Mouse (Mus musculus): ENCODE results near the gene Selenow. TPM values are rescaled to one million over a fixed set of nuclear protein-coding genes. Genes with fewer than 3 reads are reported as not detected.
"Not testable (repeated sequence)": the region's sequence is repeated elsewhere in the genome, so short reads cannot be mapped to it uniquely, and the experiment has no call there.

Selenow gene
- total RNA-seq, 2 experiments from 2014 or later: 440 to 541 TPM

DNA sequence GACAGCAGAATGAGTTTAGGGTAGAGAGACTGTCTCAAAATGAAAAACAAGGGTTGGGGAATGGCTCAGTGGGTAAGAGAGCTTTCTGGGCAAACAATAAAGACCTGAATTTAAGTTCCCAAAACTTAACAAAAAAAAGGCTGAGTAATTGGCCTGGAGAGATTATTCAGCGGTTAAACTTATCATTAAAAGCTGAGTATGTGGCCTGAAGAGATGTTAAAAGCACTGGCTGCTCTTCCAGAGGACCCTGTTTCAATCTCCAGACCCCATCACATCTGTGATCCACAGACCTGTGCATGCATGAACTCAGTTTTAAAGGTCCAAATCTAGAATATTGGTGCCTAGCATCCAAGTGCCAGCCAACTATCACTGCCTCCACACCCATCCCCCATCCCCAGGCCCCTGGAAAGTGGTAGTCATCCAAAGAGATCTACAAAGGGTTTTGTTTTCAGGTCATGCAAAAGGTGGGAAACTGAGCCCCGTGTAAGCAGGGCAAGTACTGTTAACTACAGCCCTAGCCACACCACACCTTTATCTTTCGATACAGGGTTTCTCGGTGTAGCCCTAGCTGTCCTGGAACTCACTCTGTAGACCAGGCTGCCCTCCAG lies 25.6 kb upstream of the Selenow start:
- no peak for DNase-seq (ENCODE audit: low spot score in 2 of 2)

DNA sequence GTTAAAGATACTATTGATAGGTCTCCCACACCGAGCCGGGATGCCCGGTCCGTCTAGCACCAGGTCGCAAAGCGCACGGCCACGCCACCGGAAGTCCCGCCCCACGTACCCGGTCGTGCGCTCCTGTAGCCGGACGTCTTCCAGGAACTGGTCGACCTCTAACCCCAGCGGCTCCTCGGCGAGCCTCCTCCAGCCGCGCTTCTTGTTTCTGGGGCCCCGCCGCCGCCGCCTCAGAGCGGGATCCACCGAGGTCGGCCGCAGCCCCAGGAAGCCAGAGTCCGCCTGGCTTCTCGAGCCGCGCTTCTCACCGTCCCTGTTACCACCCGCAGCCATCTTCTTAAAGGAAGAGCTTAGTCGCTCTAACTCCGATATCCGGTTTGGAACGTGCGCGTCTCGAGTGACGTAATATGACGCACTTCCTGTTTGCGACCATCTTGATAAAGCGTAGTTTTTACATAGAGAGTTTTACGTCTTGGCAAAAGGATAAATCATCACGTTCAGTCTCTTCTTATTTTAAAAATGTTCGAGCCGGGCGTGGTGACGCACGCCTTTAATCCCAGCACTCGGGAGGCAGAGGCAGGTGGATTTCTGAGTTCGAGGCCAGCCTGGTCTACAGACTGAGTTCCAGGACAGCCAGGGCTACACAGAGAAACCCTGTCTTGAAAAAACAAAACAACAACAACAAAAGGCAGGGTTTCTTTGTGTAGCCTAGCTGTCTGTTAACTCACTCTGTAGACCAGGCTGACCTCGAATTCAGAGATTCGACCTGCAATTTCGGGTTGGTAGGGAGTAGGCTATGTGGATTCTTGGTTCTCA lies 23.7 kb upstream of the Selenow start, which contains the start of gene Nop53:
Nop53 (minus strand) TSS at position 354 of the 816 bp plus-strand sequence.
- peak; percentile 77 to 90 for DNase-seq (ENCODE audit: low spot score in 2 of 2)

- DNase-seq (ENCODE audit: low spot score in 2 of 2): no peak
Measured at GRCm38 (mm10) chr7:15945211-15945610, 23.0 kb upstream of the Selenow start.

DNA sequence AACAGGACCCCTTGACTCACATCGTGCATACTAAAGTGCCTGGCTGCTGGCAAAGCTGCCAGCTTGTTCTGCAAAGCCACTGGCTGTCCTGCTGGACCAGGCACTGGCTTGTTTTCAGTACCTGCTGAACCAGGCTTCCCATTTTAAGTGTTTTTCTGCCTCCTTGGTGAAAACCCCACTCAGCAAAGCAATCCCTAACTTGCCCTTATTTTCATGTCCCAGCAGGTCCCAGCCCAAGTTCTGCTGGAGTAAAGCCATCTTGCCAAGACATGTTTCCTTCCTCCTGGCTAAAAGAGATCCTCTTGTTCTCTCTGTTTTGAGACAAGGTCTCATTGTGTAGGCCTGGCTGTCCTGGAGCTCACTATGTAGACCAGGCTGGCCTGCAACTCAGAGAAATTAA lies 22.1 kb upstream of the Selenow start:
- DNase-seq (ENCODE audit: low spot score in 2 of 2): no peak

GRCm38 (mm10) chr7:15938621-15939020 lies 16.4 kb upstream of the Selenow start:
- no peak for DNase-seq (ENCODE audit: low spot score in 2 of 2)

DNA sequence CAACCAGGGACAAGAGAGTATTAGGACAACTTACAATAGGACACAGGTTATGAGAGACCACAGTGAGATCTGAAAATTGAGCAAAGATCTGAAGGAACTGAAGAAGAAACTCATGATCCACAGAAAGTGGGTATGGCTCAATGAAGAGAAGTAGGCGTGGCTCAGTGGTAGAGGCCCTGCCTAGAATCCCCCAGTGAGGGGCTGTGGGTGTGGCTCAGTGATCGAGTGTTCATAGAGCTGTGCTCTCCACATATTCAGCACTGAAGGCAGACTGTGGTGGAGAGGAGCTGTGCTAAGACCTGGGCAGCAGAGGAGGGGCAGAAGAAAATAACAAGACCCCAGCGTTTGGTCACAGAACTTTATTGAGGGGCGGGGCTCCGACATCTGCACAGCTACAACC lies 15.3 kb upstream of the Selenow start:
- DNase-seq (ENCODE audit: low spot score in 2 of 2): no peak

DNA sequence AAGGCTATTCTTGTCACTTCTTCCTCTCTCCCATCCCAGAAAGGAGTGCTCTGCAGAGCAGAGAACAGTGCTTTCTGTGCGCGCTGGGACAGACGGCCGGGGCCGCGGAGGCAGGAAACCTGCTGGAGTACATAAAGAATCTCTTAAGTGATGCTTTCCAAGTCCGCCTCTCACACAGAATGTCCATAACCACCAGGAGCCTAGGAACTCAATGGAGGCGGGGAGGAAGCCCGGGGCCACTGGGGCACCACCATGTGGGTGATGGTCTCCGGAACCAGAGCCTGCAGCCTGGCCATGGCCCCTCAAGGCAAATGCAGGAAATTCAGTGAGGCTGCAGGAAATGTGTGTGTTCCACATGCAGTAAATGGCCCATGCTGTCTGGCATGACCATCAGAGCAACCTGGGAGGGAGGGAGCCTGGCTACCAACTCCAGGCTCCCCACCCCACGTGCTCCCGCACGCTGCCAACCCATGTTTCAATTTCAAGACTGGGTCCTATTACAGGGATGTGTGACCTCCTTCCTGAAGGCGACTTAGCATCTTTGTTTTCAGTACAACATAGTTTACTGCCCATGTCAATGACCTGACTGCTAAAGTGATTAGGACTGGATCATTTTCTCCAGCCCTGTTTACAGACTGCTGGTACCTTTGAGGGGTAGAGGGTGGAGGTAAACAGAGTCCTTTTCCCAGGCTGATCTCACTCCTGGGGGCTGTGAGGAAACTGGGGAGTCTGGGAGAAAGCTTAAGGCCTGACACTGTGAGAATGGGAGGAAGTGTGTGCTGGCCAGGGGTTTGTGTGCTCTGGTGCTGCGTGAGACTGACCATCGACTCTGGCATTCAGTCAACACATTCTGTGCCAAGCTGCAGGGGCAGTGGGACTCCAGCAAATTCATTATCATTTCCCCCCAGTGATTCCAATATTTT lies 11.5 kb upstream of the Selenow start:
- DNase-seq (ENCODE audit: low spot score in 2 of 2): no peak

GRCm38 (mm10) chr7:15931635-15932034 lies 9.4 kb upstream of the Selenow start:
- DNase-seq (ENCODE audit: low spot score in 2 of 2): no peak

DNA sequence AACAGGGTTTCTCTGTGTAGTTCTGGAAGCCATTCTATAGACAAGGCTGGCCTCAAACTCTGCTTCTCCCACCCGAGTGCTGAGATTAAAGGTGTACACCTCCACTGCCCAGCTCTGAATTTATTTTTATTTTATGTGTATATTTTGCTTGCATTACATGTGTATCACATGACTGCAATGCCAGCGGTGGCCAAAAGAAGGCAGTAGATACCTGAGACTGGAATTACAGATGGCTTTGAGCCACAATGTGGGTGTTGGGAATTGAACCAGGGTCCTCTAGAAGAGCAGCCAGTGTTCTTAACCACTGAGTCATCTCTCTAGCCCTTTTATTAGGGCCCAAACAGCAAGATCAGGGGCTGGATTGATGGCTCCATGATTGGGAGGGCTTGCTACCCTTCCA lies 8.3 kb upstream of the Selenow start:
- DNase-seq (ENCODE audit: low spot score in 2 of 2): no peak

DNA sequence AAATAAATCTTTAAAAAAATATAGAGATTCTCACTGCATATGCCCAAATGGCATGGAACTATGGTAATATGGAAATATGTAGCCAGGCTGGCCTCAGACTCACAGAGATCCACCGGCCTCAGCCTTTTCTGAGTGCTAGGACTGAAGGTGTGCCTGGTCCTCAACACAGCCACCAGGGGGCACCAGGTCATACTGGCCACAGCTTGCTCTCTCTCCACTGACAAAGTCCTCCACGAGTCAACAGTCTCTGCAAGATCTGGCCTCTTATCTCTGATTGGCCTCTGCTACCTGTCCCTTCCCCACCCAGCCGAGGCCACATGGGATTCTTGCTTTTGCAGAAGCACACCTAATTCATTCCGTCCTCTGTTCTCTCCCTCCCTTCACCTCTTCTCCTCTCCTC lies 7.7 kb upstream of the Selenow start:
- DNase-seq (ENCODE audit: low spot score in 2 of 2): peak in 1 of 2 experiments; percentile 67

- no peak for DNase-seq (ENCODE audit: low spot score in 2 of 2)
Measured at GRCm38 (mm10) chr7:15921796-15922195, 406 bp downstream of the Selenow start.

GRCm38 (mm10) chr7:15920645-15921190 lies 1.5 kb downstream of the Selenow start:
- DNase-seq (ENCODE audit: low spot score in 2 of 2): no peak

DNA sequence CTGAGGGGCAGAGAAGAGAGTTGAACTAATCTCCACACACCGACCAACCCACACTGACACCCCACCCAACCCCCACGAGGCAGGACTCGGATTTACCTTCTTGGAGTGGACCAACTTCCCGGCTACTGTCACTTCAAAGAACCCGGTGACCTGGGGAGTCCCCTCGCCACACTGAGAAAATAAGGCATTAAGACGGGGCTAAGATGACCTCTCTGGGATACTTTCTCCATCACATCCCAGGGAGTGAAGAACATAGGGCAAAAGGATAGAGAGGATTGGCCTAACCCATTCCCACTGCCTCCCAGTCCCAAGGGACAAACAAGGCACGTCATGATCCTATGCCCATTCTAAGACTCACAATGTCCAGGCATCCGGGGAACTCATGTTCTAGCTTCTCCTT lies 2.3 kb downstream of the Selenow start:
- DNase-seq (ENCODE audit: low spot score in 2 of 2): no peak

GRCm38 (mm10) chr7:15918371-15918770 lies 3.8 kb downstream of the Selenow start:
- no peak for DNase-seq (ENCODE audit: low spot score in 2 of 2)

DNA sequence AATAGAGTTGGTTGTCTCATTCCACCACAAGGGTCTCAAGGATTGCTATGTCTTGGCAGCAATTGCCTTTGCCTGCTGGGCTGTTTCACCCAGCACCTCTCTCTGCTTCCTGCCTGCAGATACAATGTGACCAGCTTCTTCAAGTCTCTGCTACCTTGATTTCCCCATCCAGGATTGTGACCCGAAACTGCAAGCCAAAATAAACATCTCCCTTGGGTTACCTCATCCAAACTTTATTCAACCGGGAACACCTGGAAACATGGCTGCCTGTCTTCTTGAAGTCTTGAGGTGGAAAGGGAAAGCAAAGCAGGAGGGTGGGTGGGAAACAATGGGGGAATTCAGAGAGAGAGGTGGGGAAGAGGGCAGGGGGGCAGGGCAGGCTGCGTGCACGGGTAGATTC lies 5.2 kb downstream of the Selenow start:
- DNase-seq (ENCODE audit: low spot score in 2 of 2): no peak

- DNase-seq (ENCODE audit: low spot score in 2 of 2): no peak
Measured at GRCm38 (mm10) chr7:15916134-15916723, 6.0 kb downstream of the Selenow start.

DNA sequence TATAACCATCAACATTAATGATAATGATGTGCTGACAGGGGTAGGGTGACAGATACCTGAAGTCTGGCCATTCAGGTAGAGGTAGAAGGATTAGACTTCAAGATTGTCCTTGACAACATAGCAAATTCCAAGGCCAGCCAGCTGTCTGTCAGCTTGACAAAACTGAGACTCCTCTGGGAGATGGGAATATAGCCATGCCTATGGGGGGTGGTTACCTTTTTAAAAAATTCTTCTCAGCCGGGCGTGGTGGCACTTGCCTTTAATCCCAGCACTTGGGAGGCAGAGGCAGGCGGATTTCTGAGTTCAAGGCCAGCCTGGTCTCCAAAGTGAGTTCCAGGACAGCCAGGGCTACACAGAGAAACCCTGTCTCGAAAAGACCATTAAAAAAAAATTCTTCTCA lies 6.5 kb downstream of the Selenow start:
- not testable (repeated sequence) for DNase-seq (ENCODE audit: low spot score in 2 of 2)

GRCm38 (mm10) chr7:15914751-15915150 lies 7.5 kb downstream of the Selenow start:
- no peak for DNase-seq (ENCODE audit: low spot score in 2 of 2)

- peak in 1 of 2 experiments; percentile 43 for DNase-seq (ENCODE audit: low spot score in 2 of 2)
Measured at GRCm38 (mm10) chr7:15914252-15914651, 8.0 kb downstream of the Selenow start.

DNA sequence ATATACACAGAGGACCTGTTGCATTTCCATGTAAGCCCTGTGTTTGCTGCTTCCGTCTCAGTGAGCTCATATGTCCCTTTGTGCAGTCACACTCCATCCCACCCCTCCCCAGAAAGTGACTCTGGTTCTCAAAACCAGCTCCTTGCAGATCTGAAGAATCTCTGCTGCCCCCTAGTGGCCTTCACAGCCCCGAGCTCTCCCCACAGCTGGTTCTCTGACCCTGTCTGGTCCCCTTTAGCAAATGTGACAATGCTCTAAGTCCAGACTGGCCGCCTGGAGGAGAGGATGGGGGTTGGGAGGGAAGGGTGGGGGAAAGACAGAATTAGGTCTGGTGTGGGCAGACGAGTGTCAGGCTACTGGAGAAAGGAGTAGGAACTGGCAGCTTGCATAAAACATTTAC lies 10.0 kb downstream of the Selenow start:
- peak; percentile 72 to 73 for DNase-seq (ENCODE audit: low spot score in 2 of 2)

- no peak for DNase-seq (ENCODE audit: low spot score in 2 of 2)
Measured at GRCm38 (mm10) chr7:15910521-15910920, 11.7 kb downstream of the Selenow start.

All from gastrocnemius, postnatal 4 days (tissue).